In genomic region chr6:34754448-34754847, GRCm38 (mm10) we compare ENCODE assay signal across 8 mouse cellular contexts. TPM values are rescaled to one million over a fixed set of nuclear protein-coding genes. Genes with fewer than 3 reads are reported as not detected.
DNase-seq lines count a peak whose midpoint lies in the region; ATAC-seq and TF ChIP-seq lines count a peak whose summit lies in the region.

No protein-coding gene starts in this region.

- ATAC-seq in embryonic facial prominence, embryonic 11.5 days (replicated peaks; ENCODE audit: insufficient number of reproducible peaks, low FRiP score, low TSS enrichment, low read depth) = peak; percentile 79; the same call in 1 of the 2 replicates
- ATAC-seq in heart, embryonic 11.5 days (replicated peaks; ENCODE audit: insufficient number of reproducible peaks, low FRiP score, low TSS enrichment) = peak; percentile 42; the same call in 1 of the 2 replicates
- ATAC-seq in kidney, embryonic 15.5 days (replicated peaks; ENCODE audit: low FRiP score) = peak; percentile 67
- ATAC-seq in limb, embryonic 14.5 days (ENCODE audit: low FRiP score, low read depth) = peak; percentile 63
- peak; percentile 77 for ATAC-seq in neural tube, embryonic 13.5 days (ENCODE audit: low read depth)

- no peaks in the 10 kb centered on the region for H3K4me1 ChIP-seq in embryonic facial prominence, embryonic 11.5 days (ENCODE audit: control insufficient read depth, insufficient read depth, low read length)
- H3K4me1 ChIP-seq in heart, embryonic 11.5 days (ENCODE audit: control insufficient read depth, insufficient read depth, low read length) = peaks cover 10% of the 10 kb centered on the region; the same call in 1 of the 2 replicates
- H3K4me1 ChIP-seq in kidney, embryonic 15.5 days = 0 out of 2 replicates have a peak, but pooled peaks cover 4% of the 10 kb centered on the region
- H3K4me1 ChIP-seq in limb, embryonic 14.5 days (ENCODE audit: control insufficient read depth, insufficient read depth, low read length) = peaks cover 10% of the 10 kb centered on the region
- no peaks in the 10 kb centered on the region for H3K4me1 ChIP-seq in neural tube, embryonic 13.5 days (replicated peaks)

- H3K27me3 ChIP-seq in embryonic facial prominence, embryonic 11.5 days (ENCODE audit: control insufficient read depth, insufficient read depth, low read length) = no peaks in the 10 kb centered on the region
- no peaks in the 10 kb centered on the region for H3K27me3 ChIP-seq in heart, embryonic 11.5 days (ENCODE audit: control insufficient read depth, insufficient read depth, low read length)
- H3K27me3 ChIP-seq in kidney, embryonic 15.5 days = no peaks in the 10 kb centered on the region
- no peaks in the 10 kb centered on the region for H3K27me3 ChIP-seq in limb, embryonic 14.5 days (ENCODE audit: control insufficient read depth, insufficient read depth, low read length)
- no peaks in the 10 kb centered on the region for H3K27me3 ChIP-seq in neural tube, embryonic 13.5 days

- no peak overlapping the region for H3K27ac ChIP-seq in embryonic facial prominence, embryonic 11.5 days (replicated peaks; ENCODE audit: low read depth, low read length)
- H3K27ac ChIP-seq in heart, embryonic 11.5 days (ENCODE audit: low read depth, low read length) = no peak overlapping the region
- H3K27ac ChIP-seq in kidney, embryonic 15.5 days = no peak overlapping the region
- H3K27ac ChIP-seq in limb, embryonic 14.5 days (replicated peaks; ENCODE audit: low read depth, low read length) = no peak overlapping the region
- H3K27ac ChIP-seq in neural tube, embryonic 13.5 days (replicated peaks) = no peak overlapping the region

- TF ChIP-seq POLR2A in limb, embryonic 14.5 days (IDR thresholded peaks at IDR 0.05; ENCODE audit: borderline replicate concordance, extremely low read depth, insufficient read depth, insufficient read length) = no peak

- peak; percentile 27 for DNase-seq in CD4-positive helper T cell, adult 2 months (ENCODE audit: low read depth, low spot score)
- DNase-seq in adrenal gland, adult 8-10 months = peak; percentile 27
- DNase-seq in embryonic facial prominence, embryonic 11.5 days (ENCODE audit: low spot score) = peak; percentile 83
- DNase-seq in limb, embryonic 14.5 days (ENCODE audit: low spot score) = peak; percentile 87
- peak; percentile 63 for DNase-seq in yolk sac, embryonic 10.5 days (ENCODE audit: low spot score)

- no peaks in the 10 kb centered on the region; the same call in none of the 2 replicates for H3K36me3 ChIP-seq in embryonic facial prominence, embryonic 11.5 days (replicated peaks; ENCODE audit: control insufficient read depth, insufficient read depth, low read depth, low read length)
- peaks cover 21% of the 10 kb centered on the region for H3K36me3 ChIP-seq in heart, embryonic 11.5 days (ENCODE audit: control insufficient read depth, insufficient read depth, low read length)
- peaks cover 51% of the 10 kb centered on the region for H3K36me3 ChIP-seq in kidney, embryonic 15.5 days
- peaks cover 50% of the 10 kb centered on the region for H3K36me3 ChIP-seq in limb, embryonic 14.5 days (ENCODE audit: control insufficient read depth, insufficient read depth, low read length)
- peaks cover 33% of the 10 kb centered on the region for H3K36me3 ChIP-seq in neural tube, embryonic 13.5 days

- H3K9ac ChIP-seq in embryonic facial prominence, embryonic 11.5 days (replicated peaks; ENCODE audit: low read length) = no peak overlapping the region
- H3K9ac ChIP-seq in heart, embryonic 11.5 days (ENCODE audit: low read depth, low read length) = no peak overlapping the region
- no peak overlapping the region for H3K9ac ChIP-seq in kidney, embryonic 15.5 days
- no peak overlapping the region for H3K9ac ChIP-seq in limb, embryonic 14.5 days (ENCODE audit: low read depth, low read length, severe bottlenecking)
- no peak overlapping the region for H3K9ac ChIP-seq in neural tube, embryonic 13.5 days

- WGBS in embryonic facial prominence, embryonic 11.5 days = 31% methylated on average over 5 of the region's 5 CpGs
- WGBS in heart, embryonic 11.5 days (ENCODE audit: insufficient replicate concordance) = 30% methylated on average over 5 of the region's 5 CpGs
- WGBS in kidney, embryonic 15.5 days = 28% methylated on average over 5 of the region's 5 CpGs
- WGBS in limb, embryonic 14.5 days = 38% methylated on average over 5 of the region's 5 CpGs
- WGBS in neural tube, embryonic 13.5 days = 39% methylated on average over 5 of the region's 5 CpGs

- H3K4me2 ChIP-seq in embryonic facial prominence, embryonic 11.5 days (ENCODE audit: low read depth, low read length) = no peak overlapping the region
- no peak overlapping the region for H3K4me2 ChIP-seq in heart, embryonic 11.5 days
- H3K4me2 ChIP-seq in kidney, embryonic 15.5 days = no peak overlapping the region
- H3K4me2 ChIP-seq in limb, embryonic 14.5 days (replicated peaks; ENCODE audit: low read depth, low read length, severe bottlenecking) = no peak overlapping the region
- H3K4me2 ChIP-seq in neural tube, embryonic 13.5 days = no peak overlapping the region

- no peak overlapping the region for H3K4me3 ChIP-seq in embryonic facial prominence, embryonic 11.5 days (ENCODE audit: low read depth, low read length)
- H3K4me3 ChIP-seq in heart, embryonic 11.5 days (ENCODE audit: low read depth, low read length) = no peak overlapping the region
- H3K4me3 ChIP-seq in kidney, embryonic 15.5 days (replicated peaks) = no peak overlapping the region
- no peak overlapping the region for H3K4me3 ChIP-seq in limb, embryonic 14.5 days (replicated peaks; ENCODE audit: low read length)
- no peak overlapping the region for H3K4me3 ChIP-seq in neural tube, embryonic 13.5 days

- H3K9me3 ChIP-seq in embryonic facial prominence, embryonic 11.5 days (replicated peaks; ENCODE audit: control insufficient read depth, low read length) = no peaks in the 10 kb centered on the region
- H3K9me3 ChIP-seq in heart, embryonic 11.5 days (replicated peaks; ENCODE audit: control insufficient read depth, low read length) = no peaks in the 10 kb centered on the region
- no peaks in the 10 kb centered on the region for H3K9me3 ChIP-seq in kidney, embryonic 15.5 days (replicated peaks)
- no peaks in the 10 kb centered on the region for H3K9me3 ChIP-seq in limb, embryonic 14.5 days (ENCODE audit: control insufficient read depth, low read length)
- no peaks in the 10 kb centered on the region for H3K9me3 ChIP-seq in neural tube, embryonic 13.5 days

RNA-seq across cellular contexts. Expression of gene Agbl3, which starts 25.8 kb away (rescaled TPM):
- 10 to 100 TPM; 11.9 to 19.2 (median 14.7) TPM for total RNA-seq in adrenal gland, adult 8-10 months (2022)
- polyA plus RNA-seq in embryonic facial prominence, embryonic 11.5 days (2014; fragmentation: Nextera tagmentation; extraction: Ambion mirVana) = 5.2 and 7.2 TPM in 2 replicates
- 4.0 and 4.7 TPM in 2 replicates for polyA plus RNA-seq in heart, embryonic 11.5 days (2014; fragmentation: Nextera tagmentation; extraction: Ambion mirVana)
- 6.1 and 6.5 TPM in 2 replicates for polyA plus RNA-seq in kidney, embryonic 15.5 days (2015; fragmentation: Nextera tagmentation; extraction: Ambion mirVana)
- 10.7 and 11.3 TPM in 2 replicates for polyA plus RNA-seq in limb, embryonic 14.5 days (2012; rRNA removed)
- polyA plus RNA-seq in limb, embryonic 14.5 days (2014; fragmentation: Nextera tagmentation; extraction: Ambion mirVana) = 8.2 and 10.0 TPM in 2 replicates
- polyA plus RNA-seq in neural tube, embryonic 13.5 days (2015; fragmentation: Nextera tagmentation; extraction: Ambion mirVana) = 8.5 and 11.6 TPM in 2 replicates

Comparison
In these comparisons a context has a peak if more than half of its experiments do, and no peak if none do; other contexts are left out.
1. DNase-seq: peak in every context shown above with its lines; median percentile 87 in limb, embryonic 14.5 days; 83 in embryonic facial prominence, embryonic 11.5 days; 63 in yolk sac, embryonic 10.5 days; 27 in CD4-positive helper T cell, adult 2 months; 27 in adrenal gland, adult 8-10 months.